In genomic region chr13:60746271-60746670, GRCm38 (mm10) we compare ENCODE assay signal across 8 mouse cellular contexts. TPM values are rescaled to one million over a fixed set of nuclear protein-coding genes. Genes with fewer than 3 reads are reported as not detected.
DNase-seq lines count a peak whose midpoint lies in the region; TF ChIP-seq lines count a peak whose summit lies in the region.
"Had no signal": no experiment of that assay in that cellular context is flagged by ENCODE, and none has a peak within 500 bp of the region (broad histone marks: within the 10 kb centered on the region; RNA-seq: fewer than 3 reads in every experiment).

No protein-coding gene starts in this region.

- TF ChIP-seq CTCF in lung, adult 2 months (IDR thresholded peaks at IDR 0.05; ENCODE audit: insufficient read depth, low read length), result peak; percentile 26; the same call in 1 of the 2 replicates
- TF ChIP-seq CTCF in cortical plate, adult 2 months (IDR thresholded peaks at IDR 0.05; ENCODE audit: extremely low read depth, insufficient read depth, low read length), result peak; percentile 49; the same call in 1 of the 2 replicates

- H3K27ac ChIP-seq in cortical plate, adult 2 months (ENCODE audit: insufficient read depth, low read length), result no peak overlapping the region

- H3K4me3 ChIP-seq in lung, adult 2 months (replicated peaks; ENCODE audit: extremely low read depth, low read depth, low read length), result no peak overlapping the region
- no peak overlapping the region for H3K4me3 ChIP-seq in cortical plate, adult 2 months (ENCODE audit: insufficient read depth, low read length)

- 33% methylated on average over 1 of the region's 1 CpGs for WGBS in lung, adult 2 months

- TF ChIP-seq POLR2A in lung, adult 2 months (IDR thresholded peaks at IDR 0.05; ENCODE audit: borderline replicate concordance, extremely low read depth, low read depth, low read length), result no peak
- TF ChIP-seq POLR2A in cortical plate, adult 2 months (IDR thresholded peaks at IDR 0.05; ENCODE audit: extremely low read depth, insufficient read depth, low read length), result no peak

- H3K4me1 ChIP-seq in lung, adult 2 months (ENCODE audit: control insufficient read depth, insufficient read depth, low read length), result 0 out of 2 replicates have a peak, but pooled peaks cover 5% of the 10 kb centered on the region
- peaks cover 5% of the 10 kb centered on the region for H3K4me1 ChIP-seq in cortical plate, adult 2 months (ENCODE audit: control insufficient read depth, insufficient read depth, low read length)

- DNase-seq in lung, adult 2 months, result no peak
- no peak for DNase-seq in lung, postnatal 4 days
- DNase-seq in MEL-GATA-1-ER (ENCODE audit: extremely low read depth, low read depth), result peak; percentile 66
- DNase-seq in naive thymus-derived CD4-positive, alpha-beta T cell, adult 2 months (ENCODE audit: low read depth), result peak; percentile 72
- no peak for DNase-seq in urinary bladder, postnatal 36 days (ENCODE audit: low spot score in 2 of 2)
- no peak for DNase-seq in layer of hippocampus, adult 9-10 months (ENCODE audit: low spot score)

RNA-seq across cellular contexts. Expression of gene BC051665, which starts 39.9 kb away (rescaled TPM):
- not detected in 2 replicates for polyA plus RNA-seq in lung, adult 2 months (2012; rRNA removed)
- polyA plus RNA-seq in cortical plate, adult 2 months (2012; rRNA removed), result not detected in 2 replicates
- polyA plus RNA-seq: large intestine, adult 2 months had no signal

RNA-seq across cellular contexts. Expression of gene Ctsll3, which starts 56.4 kb away (rescaled TPM):
- not detected in 2 replicates for polyA plus RNA-seq in lung, adult 2 months (2012; rRNA removed)
- polyA plus RNA-seq in cortical plate, adult 2 months (2012; rRNA removed), result not detected in 2 replicates
- polyA plus RNA-seq: large intestine, adult 2 months had no signal

Comparison
In these comparisons a context has a peak if more than half of its experiments do, and no peak if none do; other contexts are left out.
1. DNase-seq: peak in MEL-GATA-1-ER (single experiment) and naive thymus-derived CD4-positive, alpha-beta T cell, adult 2 months (single experiment); none in lung, adult 2 months (single experiment), lung, postnatal 4 days (0 of 2), urinary bladder, postnatal 36 days (0 of 2) and layer of hippocampus, adult 9-10 months (single experiment).